In the genomic region with DNA sequence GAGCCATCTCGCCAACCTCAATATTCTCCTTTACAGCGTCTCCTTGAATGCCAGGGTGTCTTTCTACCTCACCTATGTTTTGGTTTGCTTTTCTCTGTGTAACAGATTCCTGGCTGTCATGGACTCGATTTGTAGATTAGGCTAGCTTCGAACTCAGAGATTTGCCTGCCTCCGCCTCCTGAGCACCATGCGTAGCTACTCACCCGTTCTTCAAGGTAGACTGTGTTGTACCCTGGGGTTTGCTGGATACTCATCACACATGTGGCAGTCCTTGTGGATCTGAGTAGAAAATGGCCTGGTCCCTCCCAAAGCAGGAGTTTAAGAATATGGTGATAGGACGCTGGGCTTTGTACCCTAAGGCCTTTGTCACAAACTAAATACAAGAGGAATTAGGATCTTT, we compare ENCODE assay signal across 8 mouse cellular contexts. TPM values are rescaled to one million over a fixed set of nuclear protein-coding genes. Genes with fewer than 3 reads are reported as not detected.
DNase-seq lines count a peak whose midpoint lies in the region; ATAC-seq and TF ChIP-seq lines count a peak whose summit lies in the region.

No protein-coding gene starts in this region.

- H3K4me1 ChIP-seq in hindbrain, embryonic 13.5 days (replicated peaks) = peaks cover 45% of the 10 kb centered on the region
- H3K4me1 ChIP-seq in midbrain, embryonic 15.5 days = peaks cover 35% of the 10 kb centered on the region

- no peaks in the 10 kb centered on the region for H3K9me3 ChIP-seq in hindbrain, embryonic 13.5 days
- no peaks in the 10 kb centered on the region for H3K9me3 ChIP-seq in midbrain, embryonic 15.5 days

- H3K36me3 ChIP-seq in hindbrain, embryonic 13.5 days = peaks cover 43% of the 10 kb centered on the region
- peaks cover 3% of the 10 kb centered on the region; the same call in 1 of the 2 replicates for H3K36me3 ChIP-seq in midbrain, embryonic 15.5 days (replicated peaks)

- no peaks in the 10 kb centered on the region for H3K27me3 ChIP-seq in hindbrain, embryonic 13.5 days
- H3K27me3 ChIP-seq in midbrain, embryonic 15.5 days (replicated peaks) = no peaks in the 10 kb centered on the region

- no peak for DNase-seq in left cerebral cortex, adult 2 months (ENCODE audit: extremely low spot score in 1 of 2, low spot score in 2 of 2)
- DNase-seq in left cerebral cortex, adult 8-10 months (ENCODE audit: low spot score in 2 of 2) = no peak
- DNase-seq in embryo, embryonic 10 days (ENCODE audit: low spot score) = peak; percentile 9
- DNase-seq in ovary, adult 18-20 months (ENCODE audit: low spot score) = no peak
- no peak for DNase-seq in ovary, postnatal 10 days (ENCODE audit: low spot score)

- intact Hi-C loops in left cerebral cortex, adult 2 months (cut with DNase I) = loop anchor here (2.0 to 5.0 kb wide), 2 partner anchors 77 to 254 kb away; a partner anchor contains a TSS

- H3K9ac ChIP-seq in hindbrain, embryonic 13.5 days = peak overlapping the region; percentile 80
- H3K9ac ChIP-seq in midbrain, embryonic 15.5 days = peak overlapping the region; percentile 47

- peak overlapping the region; percentile 78; the same call in 1 of the 2 replicates for H3K27ac ChIP-seq in left cerebral cortex, adult 2 months
- H3K27ac ChIP-seq in hindbrain, embryonic 13.5 days = peak overlapping the region; percentile 78
- H3K27ac ChIP-seq in midbrain, embryonic 15.5 days = peak overlapping the region; percentile 81

- 15% methylated on average over 8 of the region's 8 CpGs for WGBS in hindbrain, embryonic 13.5 days
- WGBS in midbrain, embryonic 15.5 days = 12% methylated on average over 8 of the region's 8 CpGs

- ATAC-seq in hindbrain, embryonic 13.5 days (ENCODE audit: low FRiP score) = no peak
- no peak for ATAC-seq in midbrain, embryonic 15.5 days (replicated peaks)
- no peak for ATAC-seq in granulocyte monocyte progenitor cell, adult 5-6 weeks (replicated peaks; ENCODE audit: poor library complexity, severe bottlenecking)

- H3K4me2 ChIP-seq in hindbrain, embryonic 13.5 days = peak overlapping the region; percentile 72
- peak overlapping the region; percentile 65 for H3K4me2 ChIP-seq in midbrain, embryonic 15.5 days

- peak overlapping the region; percentile 68 for H3K4me3 ChIP-seq in left cerebral cortex, adult 2 months
- H3K4me3 ChIP-seq in hindbrain, embryonic 13.5 days = peak overlapping the region; percentile 90
- H3K4me3 ChIP-seq in midbrain, embryonic 15.5 days = peak overlapping the region; percentile 60

- TF ChIP-seq CTCF in left cerebral cortex, adult 2 months (IDR thresholded peaks at IDR 0.05) = no peak

RNA-seq across cellular contexts. Expression of a gene that starts 1.0 kb away (rescaled TPM):
- 10 to 100 TPM; 55.5 to 56.7 TPM for total RNA-seq in left cerebral cortex, adult 2 months (2021)
- total RNA-seq in left cerebral cortex, adult 8-10 months (2022) = 10 to 100 TPM; 51.8 to 54.0 (median 52.8) TPM
- polyA plus RNA-seq in hindbrain, embryonic 13.5 days (2015; fragmentation: Nextera tagmentation; extraction: Ambion mirVana) = 9.1 and 9.2 TPM in 2 replicates
- 16.5 and 17.6 TPM in 2 replicates for polyA plus RNA-seq in midbrain, embryonic 15.5 days (2015; fragmentation: Nextera tagmentation; extraction: Ambion mirVana)
- 38.6 and 52.6 TPM in 2 replicates for total RNA-seq in granulocyte monocyte progenitor cell, adult 5-6 weeks (2014; fragmentation: Nextera tagmentation)
- total RNA-seq in granulocyte monocyte progenitor cell, adult 5-6 weeks (2017) = 31.0 and 31.1 TPM in 2 replicates

RNA-seq across cellular contexts. Expression of a gene that starts 18.4 kb away (rescaled TPM):
- 10 to 100 TPM; 72.7 to 74.0 TPM for total RNA-seq in left cerebral cortex, adult 2 months (2021)
- 10 to 100 TPM; 63.2 to 75.2 (median 67.6) TPM for total RNA-seq in left cerebral cortex, adult 8-10 months (2022)
- polyA plus RNA-seq in hindbrain, embryonic 13.5 days (2015; fragmentation: Nextera tagmentation; extraction: Ambion mirVana) = 51.9 and 54.2 TPM in 2 replicates
- polyA plus RNA-seq in midbrain, embryonic 15.5 days (2015; fragmentation: Nextera tagmentation; extraction: Ambion mirVana) = 53.0 and 59.1 TPM in 2 replicates
- total RNA-seq in granulocyte monocyte progenitor cell, adult 5-6 weeks (2014; fragmentation: Nextera tagmentation) = 88.2 and 110 TPM in 2 replicates
- total RNA-seq in granulocyte monocyte progenitor cell, adult 5-6 weeks (2017) = 13.3 and 27.7 TPM in 2 replicates

RNA-seq across cellular contexts. Expression of a gene that starts 49.7 kb away (rescaled TPM):
- 10 to 100 TPM; 14.8 to 15.6 TPM for total RNA-seq in left cerebral cortex, adult 2 months (2021)
- total RNA-seq in left cerebral cortex, adult 8-10 months (2022) = 10 to 100 TPM; 11.1 to 16.3 (median 13.3) TPM
- polyA plus RNA-seq in hindbrain, embryonic 13.5 days (2015; fragmentation: Nextera tagmentation; extraction: Ambion mirVana) = 18.0 and 18.9 TPM in 2 replicates
- polyA plus RNA-seq in midbrain, embryonic 15.5 days (2015; fragmentation: Nextera tagmentation; extraction: Ambion mirVana) = 18.6 and 20.4 TPM in 2 replicates
- total RNA-seq in granulocyte monocyte progenitor cell, adult 5-6 weeks (2014; fragmentation: Nextera tagmentation) = 3.6 and 6.4 TPM in 2 replicates
- 6.1 and 7.1 TPM in 2 replicates for total RNA-seq in granulocyte monocyte progenitor cell, adult 5-6 weeks (2017)

RNA-seq across cellular contexts. Expression of a gene that starts 49.7 kb away (rescaled TPM):
- total RNA-seq in left cerebral cortex, adult 2 months (2021) = 1 to 10 TPM in 1 of 2 experiments, under 1 TPM in 1; 0.97 to 1.5 TPM
- 1 to 10 TPM; 1.1 to 2.1 (median 1.3) TPM for total RNA-seq in left cerebral cortex, adult 8-10 months (2022)
- polyA plus RNA-seq in hindbrain, embryonic 13.5 days (2015; fragmentation: Nextera tagmentation; extraction: Ambion mirVana) = 1.1 and 1.3 TPM in 2 replicates
- polyA plus RNA-seq in midbrain, embryonic 15.5 days (2015; fragmentation: Nextera tagmentation; extraction: Ambion mirVana) = 1.0 and 1.3 TPM in 2 replicates
- 0.34 and 1.5 TPM in 2 replicates for total RNA-seq in granulocyte monocyte progenitor cell, adult 5-6 weeks (2014; fragmentation: Nextera tagmentation)
- 2.2 and 4.7 TPM in 2 replicates for total RNA-seq in granulocyte monocyte progenitor cell, adult 5-6 weeks (2017)

RNA-seq across cellular contexts. Expression of a gene that starts 54.7 kb away (rescaled TPM):
- total RNA-seq in left cerebral cortex, adult 2 months (2021) = 10 to 100 TPM; 11.1 to 11.3 TPM
- total RNA-seq in left cerebral cortex, adult 8-10 months (2022) = 10 to 100 TPM in 1 of 4 experiments, 1 to 10 TPM in 3; 8.8 to 10.7 (median 9.2) TPM
- 15.7 and 16.6 TPM in 2 replicates for polyA plus RNA-seq in hindbrain, embryonic 13.5 days (2015; fragmentation: Nextera tagmentation; extraction: Ambion mirVana)
- 19.1 and 20.3 TPM in 2 replicates for polyA plus RNA-seq in midbrain, embryonic 15.5 days (2015; fragmentation: Nextera tagmentation; extraction: Ambion mirVana)
- 10.9 and 16.1 TPM in 2 replicates for total RNA-seq in granulocyte monocyte progenitor cell, adult 5-6 weeks (2014; fragmentation: Nextera tagmentation)
- 6.2 and 6.9 TPM in 2 replicates for total RNA-seq in granulocyte monocyte progenitor cell, adult 5-6 weeks (2017)
